ENCODE assay signal across 8 mouse cellular contexts in the genomic region with DNA sequence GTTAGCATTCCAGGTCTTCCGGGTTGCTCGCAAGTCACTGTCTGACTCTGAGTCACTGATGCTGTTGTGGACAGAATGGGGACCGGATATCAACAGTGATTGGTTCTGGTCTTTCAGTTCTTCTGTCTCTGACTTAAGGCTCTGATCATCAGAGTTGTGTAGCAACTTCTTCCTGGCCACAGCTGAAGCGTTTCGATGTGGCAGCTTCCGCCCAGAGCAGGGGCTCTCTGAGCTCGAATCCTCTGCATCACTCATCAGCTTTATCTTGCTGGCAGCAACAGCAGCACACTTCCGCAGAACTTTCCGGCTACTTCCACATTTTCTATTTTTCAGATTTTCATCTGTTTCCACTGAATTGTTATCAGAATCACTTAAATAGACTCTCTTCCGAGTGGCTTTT. TPM values are rescaled to one million over a fixed set of nuclear protein-coding genes. Genes with fewer than 3 reads are reported as not detected.
DNase-seq lines count a peak whose midpoint lies in the region; ATAC-seq and TF ChIP-seq lines count a peak whose summit lies in the region.
"Not testable (repeated sequence)": the region's sequence is repeated elsewhere in the genome, so short reads cannot be mapped to it uniquely, and the experiment has no call there.

No protein-coding gene starts in this region.

- peak; percentile 69 for ATAC-seq in common myeloid progenitor, adult 5-6 weeks (replicated peaks; ENCODE audit: low read depth, poor library complexity, severe bottlenecking)
- peak; percentile 77 for ATAC-seq in granulocyte monocyte progenitor cell, adult 5-6 weeks (replicated peaks; ENCODE audit: poor library complexity, severe bottlenecking)
- peak; percentile 46 to 58; a peak in 3 of 4 replicates for ATAC-seq in hematopoietic stem cell, adult 5-6 weeks (replicated peaks in 1 of 2; ENCODE audit: insufficient read depth in 1 of 2, low FRiP score in 2 of 2, low TSS enrichment in 1 of 2, low read depth in 1 of 2, poor library complexity in 2 of 2, severe bottlenecking in 2 of 2)
- peak; percentile 36 for ATAC-seq in liver, postnatal 0 days
- peak; percentile 76 for ATAC-seq in megakaryocyte, adult 5-6 weeks (ENCODE audit: poor library complexity, severe bottlenecking)
- peak; percentile 59 for ATAC-seq in megakaryocyte progenitor cell, adult 5-6 weeks (replicated peaks; ENCODE audit: poor library complexity)
- peak; percentile 23; the same call in 1 of the 2 replicates for ATAC-seq in monocyte, adult 5-6 weeks (replicated peaks; ENCODE audit: insufficient number of reproducible peaks, low FRiP score, low TSS enrichment, poor library complexity, severe bottlenecking)
- ATAC-seq in neutrophil, adult 5-6 weeks (ENCODE audit: extremely low read depth, insufficient number of reproducible peaks, low FRiP score, poor library complexity, severe bottlenecking) = peak; percentile 29; the same call in 1 of the 2 replicates

- H3K4me1 ChIP-seq in liver, postnatal 0 days (ENCODE audit: insufficient read depth) = not testable (repeated sequence)

- TF ChIP-seq CTCF in liver, postnatal 0 days (IDR thresholded peaks at IDR 0.05; ENCODE audit: low read depth) = not testable (repeated sequence)

- WGBS in liver, postnatal 0 days (ENCODE audit: insufficient replicate concordance) = no CpG with 5 or more reads among the region's 10 CpGs

- peaks cover 32% of the 10 kb centered on the region for H3K36me3 ChIP-seq in liver, postnatal 0 days (replicated peaks; ENCODE audit: insufficient read depth, low read length)

- H3K4me3 ChIP-seq in liver, postnatal 0 days (ENCODE audit: low read depth, low read length) = not testable (repeated sequence)

- not testable (repeated sequence) for H3K27ac ChIP-seq in liver, postnatal 0 days (ENCODE audit: low read depth)

- not testable (repeated sequence) for H3K4me2 ChIP-seq in liver, postnatal 0 days (ENCODE audit: low read depth, low read length)

- TF ChIP-seq EP300 in liver, postnatal 0 days (IDR thresholded peaks at IDR 0.05; ENCODE audit: low read depth) = not testable (repeated sequence)

- H3K9me3 ChIP-seq in liver, postnatal 0 days (ENCODE audit: low read length) = not testable (repeated sequence)

- DNase-seq in liver, postnatal 0 days = not testable (repeated sequence)

- not testable (repeated sequence) for H3K27me3 ChIP-seq in liver, postnatal 0 days (ENCODE audit: insufficient read depth, low read length)

- not testable (repeated sequence) for H3K9ac ChIP-seq in liver, postnatal 0 days (replicated peaks)

RNA-seq across cellular contexts. Expression of a gene that starts 13.5 kb away (rescaled TPM):
- 60.0 and 66.6 TPM in 2 replicates for total RNA-seq in common myeloid progenitor, adult 5-6 weeks (2017)
- 53.2 and 68.7 TPM in 2 replicates for total RNA-seq in granulocyte monocyte progenitor cell, adult 5-6 weeks (2014; fragmentation: Nextera tagmentation)
- total RNA-seq in granulocyte monocyte progenitor cell, adult 5-6 weeks (2017) = 71.9 and 94.4 TPM in 2 replicates
- total RNA-seq in hematopoietic stem cell, adult 5-6 weeks (2017) = 48.0 and 59.0 TPM in 2 replicates
- polyA plus RNA-seq in liver, postnatal 0 days (2015; fragmentation: Nextera tagmentation; extraction: Ambion mirVana) = 44.1 and 44.9 TPM in 2 replicates
- 20.2 and 21.6 TPM in 2 replicates for total RNA-seq in megakaryocyte, adult 5-6 weeks (2015)
- total RNA-seq in megakaryocyte, adult 5-6 weeks (2017) = 19.3 and 32.2 TPM in 2 replicates
- 66.7 and 70.7 TPM in 2 replicates for total RNA-seq in megakaryocyte progenitor cell, adult 5-6 weeks (2015)
- total RNA-seq in megakaryocyte progenitor cell, adult 5-6 weeks (2017) = 83.0 and 104 TPM in 2 replicates
- 21.3 to 27.5 TPM (median 22.7 TPM) in 3 replicates for total RNA-seq in monocyte, adult 5-6 weeks (2017)
- total RNA-seq in neutrophil, adult 5-6 weeks (2017) = 9.8 and 20.6 TPM in 2 replicates

Comparison
In these comparisons a context has a peak if more than half of its experiments do, and no peak if none do; other contexts are left out.
1. ATAC-seq: peak in every context shown above with its lines; median percentile 77 in granulocyte monocyte progenitor cell, adult 5-6 weeks; 76 in megakaryocyte, adult 5-6 weeks; 69 in common myeloid progenitor, adult 5-6 weeks; 59 in megakaryocyte progenitor cell, adult 5-6 weeks; 52 in hematopoietic stem cell, adult 5-6 weeks; 36 in liver, postnatal 0 days; 29 in neutrophil, adult 5-6 weeks; 23 in monocyte, adult 5-6 weeks.